Mouse (Mus musculus) layer of hippocampus, adult 8-10 months (tissue): ENCODE measurements at regions not wholly inside any gene's neighbourhood (a gene's known extent, or its start where the extent isn't known, plus 50 kb on each side); places are given as distances from the start of the nearest gene placed in this dataset.

Experiments
- DNase-seq, 2 experiments: peaks; one replicate each; pipeline ENCODE4 v3.0.0; 2022; ENCODE audit warnings: low spot score in 2 of 2

- DNase-seq = no peak
These were observed 1008.5 kb upstream of the Cited2 start for GRCm38 (mm10) chr10:16714526-16714925.

- DNase-seq = no peak
These were observed 980.8 kb upstream of the Cited2 start for GRCm38 (mm10) chr10:16742246-16742645.

- no peak for DNase-seq
These were observed 971.5 kb upstream of the Cited2 start for GRCm38 (mm10) chr10:16751546-16751945.

GRCm38 (mm10) chr10:16789641-16790243 lies 933.3 kb upstream of the Cited2 start:
- DNase-seq = no peak

- DNase-seq = peak in 1 of 2 experiments; percentile 2
These were observed 919.0 kb upstream of the Cited2 start for GRCm38 (mm10) chr10:16803978-16804377.

GRCm38 (mm10) chr10:16810716-16811115 lies 912.3 kb upstream of the Cited2 start:
- DNase-seq = no peak

GRCm38 (mm10) chr10:16814013-16814412 lies 909.0 kb upstream of the Cited2 start:
- DNase-seq = no peak

- no peak for DNase-seq
These were observed 861.5 kb upstream of the Cited2 start for GRCm38 (mm10) chr10:16861534-16861933.

GRCm38 (mm10) chr10:16866914-16867313 lies 856.1 kb upstream of the Cited2 start:
- DNase-seq = no peak

GRCm38 (mm10) chr10:16874131-16874530 lies 848.9 kb upstream of the Cited2 start:
- no peak for DNase-seq

GRCm38 (mm10) chr10:16878197-16878596 lies 844.8 kb upstream of the Cited2 start:
- DNase-seq = no peak

GRCm38 (mm10) chr10:16893316-16893715 lies 829.7 kb upstream of the Cited2 start:
- no peak for DNase-seq

- no peak for DNase-seq
These were observed 827.7 kb upstream of the Cited2 start for GRCm38 (mm10) chr10:16895332-16895731.

GRCm38 (mm10) chr10:16922888-16923287 lies 800.1 kb upstream of the Cited2 start:
- DNase-seq = no peak

- no peak for DNase-seq
These were observed 799.2 kb upstream of the Cited2 start for GRCm38 (mm10) chr10:16923851-16924250.

- no peak for DNase-seq
These were observed 785.3 kb upstream of the Cited2 start for GRCm38 (mm10) chr10:16937705-16938104.

- DNase-seq = no peak
These were observed 771.4 kb upstream of the Cited2 start for GRCm38 (mm10) chr10:16951636-16952035.

- DNase-seq = no peak
These were observed 762.0 kb upstream of the Cited2 start for GRCm38 (mm10) chr10:16960971-16961370.

- no peak for DNase-seq
These were observed 760.6 kb upstream of the Cited2 start for GRCm38 (mm10) chr10:16962463-16962862.

GRCm38 (mm10) chr10:16978770-16979169 lies 744.2 kb upstream of the Cited2 start:
- DNase-seq = no peak

- no peak for DNase-seq
These were observed 732.8 kb upstream of the Cited2 start for GRCm38 (mm10) chr10:16990227-16990626.

- no peak for DNase-seq
These were observed 729.2 kb upstream of the Cited2 start for GRCm38 (mm10) chr10:16993789-16994188.

GRCm38 (mm10) chr10:16994526-16994925 lies 728.5 kb upstream of the Cited2 start:
- DNase-seq = no peak

GRCm38 (mm10) chr10:16995010-16995409 lies 728.0 kb upstream of the Cited2 start:
- no peak for DNase-seq
